Mouse (Mus musculus) forebrain, embryonic 13.5 days (tissue): ENCODE data around the gene Ccdc81. TPM values are rescaled to one million over a fixed set of nuclear protein-coding genes. Genes with fewer than 3 reads are reported as not detected.
A peak's percentile ranks its signal among the peaks of the same experiment; 100 is the strongest.

Experiments
- ATAC-seq: fragments of 200-750 bp; cut with Nextera tagmentation; 2 replicates; pipeline ENCODE4 v1.8.0; 2017
- H3K27ac ChIP-seq: fragments of 300-500 bp; sonication (generic); 2 replicates; pipeline ENCODE4 v1.5.1; 2015; ENCODE audit warnings: inconsistent platforms, mild to moderate bottlenecking, moderate library complexity
- H3K27me3 ChIP-seq: fragments of 300-500 bp; sonication (generic); 2 replicates; pipeline ENCODE4 v1.6.1; 2015; ENCODE audit warnings: mild to moderate bottlenecking, inconsistent platforms
- H3K36me3 ChIP-seq: fragments of 300-500 bp; sonication (generic); 2 replicates; pipeline ENCODE4 v1.6.1; 2015; ENCODE audit warnings: mild to moderate bottlenecking, inconsistent platforms; ENCODE audit not compliant: poor library complexity, severe bottlenecking
- H3K4me1 ChIP-seq: fragments of 300-500 bp; sonication (generic); 2 replicates; pipeline ENCODE4 v1.6.1; 2015; ENCODE audit warnings: inconsistent platforms
- H3K4me2 ChIP-seq: fragments of 300-500 bp; sonication (generic); 2 replicates; pipeline ENCODE4 v1.6.1; 2015; ENCODE audit warnings: inconsistent platforms, mild to moderate bottlenecking, moderate library complexity
- H3K4me3 ChIP-seq: fragments of 300-500 bp; sonication (generic); 2 replicates; pipeline ENCODE4 v1.5.1; 2015; ENCODE audit warnings: mild to moderate bottlenecking, inconsistent platforms
- H3K9ac ChIP-seq: fragments of 300-500 bp; sonication (generic); 2 replicates; pipeline ENCODE4 v1.6.1; 2015; ENCODE audit warnings: mild to moderate bottlenecking, inconsistent platforms
- H3K9me3 ChIP-seq: fragments of 300-500 bp; sonication (generic); replicated peaks from 2 replicates; pipeline ENCODE4 v1.6.1; 2016; ENCODE audit warnings: inconsistent platforms
- WGBS: fragments of 180-500 bp; shearing (Covaris S2); methylation state at CpG from one replicate; pipeline ENCODE4 v1.1.7; 2015; 5-methylcytosine and 5-hydroxymethylcytosine counted together
- polyA plus RNA-seq: library from polyadenylated mRNA; unstranded; fragments of >200 nt; fragmentation: Nextera tagmentation; extraction: Ambion mirVana; gene quantifications from 2 replicates; pipeline ENCODE4 v1.2.1, GENCODE M21; 2015

Gene Ccdc81
- polyA plus RNA-seq = 0.19 and 0.40 TPM in 2 replicates

DNA sequence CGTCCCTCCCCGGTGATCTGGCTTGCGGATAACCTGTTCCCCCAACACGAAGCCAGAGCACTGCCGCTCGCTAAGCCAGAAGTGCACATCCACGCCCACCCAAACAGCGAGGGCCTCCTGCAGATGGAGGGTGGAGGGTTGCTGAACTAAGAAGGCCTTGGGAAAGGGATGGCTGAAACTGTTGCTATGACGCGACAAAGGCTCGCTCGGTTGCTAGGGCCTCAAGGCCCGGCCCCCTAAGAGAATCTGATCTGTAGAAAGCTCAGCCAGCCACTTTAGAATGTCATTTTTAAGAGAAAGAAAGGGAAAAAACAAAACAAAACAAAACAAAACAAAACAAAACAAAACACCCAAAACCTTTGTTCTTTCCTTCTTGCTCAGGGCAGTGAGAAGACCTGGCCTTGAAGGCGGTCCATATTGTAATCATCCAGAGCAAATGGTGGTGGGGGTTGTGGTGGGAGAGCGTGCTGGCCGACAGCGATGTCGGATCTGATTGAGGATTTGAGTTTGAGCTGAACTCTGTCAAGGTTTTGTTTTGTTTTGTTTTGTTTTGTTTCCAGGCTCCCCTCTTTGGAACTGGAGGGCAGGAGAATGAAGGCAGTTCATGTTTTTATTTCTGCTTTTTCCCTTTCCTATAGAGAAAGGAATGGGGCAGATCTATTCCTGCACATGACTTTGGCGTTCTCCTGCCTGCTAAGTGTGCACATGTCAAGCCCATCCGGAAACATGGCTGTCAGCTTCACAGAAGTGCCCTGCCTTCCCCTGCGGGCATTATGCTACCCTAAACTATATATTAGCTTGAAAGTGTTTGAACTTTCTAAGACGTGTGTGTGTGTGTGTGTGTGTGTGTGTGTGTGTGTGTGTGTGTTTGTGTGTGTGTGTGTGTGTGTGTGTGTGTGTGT lies at the start of gene Ccdc81:
Ccdc81 (minus strand) TSS at position 188 of the 902 bp plus-strand sequence.
- no peak within 1 kb of the TSS for H3K4me3 ChIP-seq
- no peaks in the 10 kb centered on the region for H3K9me3 ChIP-seq
- H3K4me2 ChIP-seq = peak within 1 kb of the TSS; percentile 46
- H3K9ac ChIP-seq = peak within 1 kb of the TSS; percentile 23; the same call in 1 of the 2 replicates
- no peaks in the 10 kb centered on the region for H3K36me3 ChIP-seq
- peak; percentile 81 for ATAC-seq
- H3K4me1 ChIP-seq = peaks cover 9% of the 10 kb centered on the region
- no peak within 1 kb of the TSS for H3K27ac ChIP-seq
- WGBS = 26% methylated on average over 22 of the region's 22 CpGs
- H3K27me3 ChIP-seq = no peaks in the 10 kb centered on the region

- Histone ChIP-seq H3K27me3 (no peaks in the 10 kb centered on the region), H3K4me3 (no peak overlapping the region), H3K9me3 (no peaks in the 10 kb centered on the region), H3K9ac (no peak overlapping the region), H3K27ac (no peak overlapping the region), H3K4me2 (no peak overlapping the region), H3K4me1 (no peaks in the 10 kb centered on the region), H3K36me3 (peaks cover 12% of the 10 kb centered on the region)
- WGBS = 85% methylated on average over 4 of the region's 4 CpGs
- no peak for ATAC-seq
These were observed 46.0 kb upstream of the Ccdc81 start for GRCm38 (mm10) chr7:89949403-89949802.

GRCm38 (mm10) chr7:89948026-89948425 lies 44.6 kb upstream of the Ccdc81 start:
- Histone ChIP-seq H3K9me3 (no peaks in the 10 kb centered on the region), H3K4me2 (no peak overlapping the region), H3K4me1 (no peaks in the 10 kb centered on the region), H3K4me3 (no peak overlapping the region), H3K9ac (no peak overlapping the region), H3K27me3 (no peaks in the 10 kb centered on the region), H3K36me3 (no peaks in the 10 kb centered on the region), H3K27ac (no peak overlapping the region)
- no peak for ATAC-seq
- WGBS = 87% methylated on average over 7 of the region's 7 CpGs

GRCm38 (mm10) chr7:89940571-89941463 lies 37.4 kb upstream of the Ccdc81 start, which contains the start of gene Hikeshi:
TSS of gene Hikeshi (minus strand) at chr7:89941204.
- peak; percentile 99 for ATAC-seq
- no peaks in the 10 kb centered on the region for H3K27me3 ChIP-seq
- under 1% methylated on average over 45 of the region's 45 CpGs for WGBS
- H3K4me1 ChIP-seq = peaks cover 10% of the 10 kb centered on the region
- peak within 1 kb of the TSS; percentile 86 for H3K4me3 ChIP-seq
- peak within 1 kb of the TSS; percentile 75 for H3K4me2 ChIP-seq
- H3K9me3 ChIP-seq = no peaks in the 10 kb centered on the region
- peak within 1 kb of the TSS; percentile 75 for H3K27ac ChIP-seq
- no peaks in the 10 kb centered on the region for H3K36me3 ChIP-seq
- H3K9ac ChIP-seq = peak within 1 kb of the TSS; percentile 78

DNA sequence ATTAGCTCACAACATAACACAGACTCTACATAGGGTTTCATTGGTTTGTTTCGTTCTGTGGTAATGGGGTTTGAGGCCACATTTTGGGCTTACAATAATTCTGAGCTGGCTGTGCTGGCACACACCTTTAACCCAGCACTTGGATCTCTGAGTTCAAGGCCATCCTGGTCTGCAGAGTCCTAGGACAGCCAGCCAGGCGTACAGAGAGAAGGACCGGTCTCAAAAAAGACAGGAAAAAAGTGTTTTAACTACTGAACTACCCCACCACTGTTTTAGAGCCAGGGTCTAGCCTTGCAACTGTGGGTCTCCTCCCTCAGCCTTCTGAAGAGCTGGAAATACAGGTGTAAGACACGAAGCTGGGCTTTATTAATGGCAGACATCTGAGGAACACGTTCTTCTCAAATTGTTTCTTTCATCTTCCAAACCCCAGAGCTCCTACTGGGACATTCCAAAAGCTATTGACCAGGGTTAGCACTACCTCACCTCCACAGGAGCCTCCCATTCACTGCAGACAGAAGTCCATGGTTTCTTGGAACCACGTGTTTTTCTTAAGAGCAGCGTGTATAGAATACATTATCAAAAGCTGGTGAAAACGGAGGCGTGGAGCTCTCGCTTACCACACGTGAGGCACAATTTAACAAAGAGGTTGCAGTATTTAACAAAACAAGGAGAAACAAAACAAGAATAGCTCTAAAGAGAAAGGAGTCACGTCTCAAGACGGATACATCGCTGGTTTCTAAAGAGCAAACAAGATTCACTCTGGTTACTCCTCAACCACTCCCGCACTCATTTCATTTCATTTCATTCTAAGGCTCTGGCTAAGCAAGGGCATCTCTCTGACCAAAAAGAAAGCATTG lies 36.3 kb upstream of the Ccdc81 start:
- Histone ChIP-seq H3K4me3 (peak overlapping the region; percentile 86), H3K4me2 (peak overlapping the region; percentile 75), H3K9me3 (no peaks in the 10 kb centered on the region), H3K9ac (peak overlapping the region; percentile 78), H3K4me1 (peaks cover 10% of the 10 kb centered on the region), H3K36me3 (peaks cover 2% of the 10 kb centered on the region; the same call in 1 of the 2 replicates), H3K27me3 (no peaks in the 10 kb centered on the region), H3K27ac (no peak overlapping the region)
- ATAC-seq = no peak
- WGBS = 29% methylated on average over 15 of the region's 15 CpGs

GRCm38 (mm10) chr7:89923441-89924180 lies 20.2 kb upstream of the Ccdc81 start:
- Histone ChIP-seq H3K27ac (no peak overlapping the region), H3K9me3 (no peaks in the 10 kb centered on the region), H3K4me3 (no peak overlapping the region), H3K27me3 (no peaks in the 10 kb centered on the region), H3K36me3 (peaks cover 32% of the 10 kb centered on the region), H3K4me1 (no peaks in the 10 kb centered on the region), H3K4me2 (no peak overlapping the region), H3K9ac (no peak overlapping the region)
- ATAC-seq = peak; percentile 53; the same call in 1 of the 2 replicates
- 93% methylated on average over 15 of the region's 15 CpGs for WGBS

DNA sequence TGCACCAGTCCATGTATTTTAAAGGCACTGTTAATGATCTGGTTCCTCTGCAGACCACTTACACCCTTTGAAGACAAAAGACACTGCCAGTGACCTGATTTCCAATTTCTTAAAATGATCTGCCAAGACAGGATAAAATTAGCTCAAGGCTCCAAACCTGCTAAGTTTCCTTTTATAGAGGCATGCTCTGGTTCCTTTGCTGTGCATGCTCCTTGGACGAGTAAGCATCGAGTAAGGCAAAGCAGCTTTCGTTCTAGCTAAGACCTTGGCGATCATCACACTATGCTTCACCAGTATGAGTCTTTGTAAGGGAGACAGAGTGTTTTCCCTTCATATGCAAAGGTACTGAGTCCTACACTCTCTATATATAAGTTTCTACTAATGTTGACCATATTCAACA lies 14.3 kb upstream of the Ccdc81 start:
- WGBS = 93% methylated on average over 4 of the region's 4 CpGs
- no peak overlapping the region for H3K27ac ChIP-seq
- ATAC-seq = no peak
- no peaks in the 10 kb centered on the region for H3K9me3 ChIP-seq
- no peak overlapping the region for H3K4me3 ChIP-seq
- no peaks in the 10 kb centered on the region for H3K27me3 ChIP-seq
- H3K4me2 ChIP-seq = no peak overlapping the region
- H3K4me1 ChIP-seq = no peaks in the 10 kb centered on the region
- peaks cover 26% of the 10 kb centered on the region for H3K36me3 ChIP-seq
- H3K9ac ChIP-seq = no peak overlapping the region

DNA sequence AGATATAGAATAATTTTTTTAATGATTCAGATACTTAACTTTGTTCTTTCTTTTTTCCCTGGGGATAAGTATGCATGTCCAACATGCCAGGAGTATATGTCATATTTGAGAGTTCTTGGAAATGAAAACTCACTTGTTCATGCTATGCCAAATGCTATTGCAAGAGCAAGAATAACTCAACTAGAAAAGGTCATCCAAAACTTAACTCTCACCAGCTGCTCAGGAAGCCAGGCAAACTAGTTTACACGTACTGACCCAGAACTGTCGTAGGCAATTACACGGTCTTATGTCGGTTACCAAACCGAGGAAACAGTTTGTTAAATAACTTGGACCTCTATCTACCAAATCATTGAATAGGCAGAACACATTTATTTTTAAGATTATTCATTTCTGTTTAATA lies 13.3 kb upstream of the Ccdc81 start:
- WGBS = 96% methylated on average over 5 of the region's 5 CpGs
- H3K9ac ChIP-seq = no peak overlapping the region
- H3K27ac ChIP-seq = no peak overlapping the region
- H3K27me3 ChIP-seq = no peaks in the 10 kb centered on the region
- H3K36me3 ChIP-seq = peaks cover 26% of the 10 kb centered on the region
- no peaks in the 10 kb centered on the region for H3K4me1 ChIP-seq
- H3K4me3 ChIP-seq = no peak overlapping the region
- H3K9me3 ChIP-seq = no peaks in the 10 kb centered on the region
- ATAC-seq = no peak
- H3K4me2 ChIP-seq = no peak overlapping the region

DNA sequence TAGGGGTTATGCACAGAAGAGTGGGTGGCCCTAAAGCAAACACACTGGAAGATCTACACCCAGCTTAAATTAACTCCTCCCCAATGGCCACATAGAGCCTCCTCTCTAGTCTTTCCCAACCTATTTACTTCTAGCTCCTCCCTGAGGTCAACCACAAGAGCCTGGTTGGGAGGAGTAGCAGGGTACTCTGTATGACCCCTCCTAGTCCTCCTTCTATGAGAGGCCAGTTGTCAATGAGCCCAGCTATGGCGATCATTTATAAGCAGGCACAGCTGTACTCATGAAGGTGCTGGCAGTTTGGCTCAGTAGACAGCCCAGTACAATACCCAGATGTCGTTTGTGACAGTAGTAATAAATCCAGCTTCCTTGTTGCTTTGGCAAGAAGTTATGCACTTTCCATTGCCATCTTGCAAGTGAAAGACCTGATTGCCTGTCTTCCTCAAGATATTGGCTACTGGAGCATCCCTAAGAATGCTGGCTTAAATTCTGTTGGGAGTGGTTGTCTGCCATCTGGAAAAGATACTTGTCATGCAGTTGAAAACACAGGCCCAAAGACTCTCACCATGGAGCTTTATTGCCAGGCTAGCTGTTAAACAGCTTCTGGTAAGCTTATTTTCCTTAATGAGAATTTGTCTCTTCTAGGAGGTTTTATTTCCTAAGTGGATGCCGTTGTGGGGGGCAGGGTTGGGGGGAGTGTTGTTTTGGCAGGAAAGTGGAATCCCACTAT lies 10.2 kb upstream of the Ccdc81 start:
- 0 out of 2 replicates have a peak, but pooled peaks have one; percentile 34 for ATAC-seq
- no peaks in the 10 kb centered on the region for H3K27me3 ChIP-seq
- no peak overlapping the region for H3K4me2 ChIP-seq
- H3K36me3 ChIP-seq = peaks cover 19% of the 10 kb centered on the region
- no peaks in the 10 kb centered on the region for H3K9me3 ChIP-seq
- no peak overlapping the region for H3K9ac ChIP-seq
- no peak overlapping the region for H3K4me3 ChIP-seq
- no peak overlapping the region for H3K27ac ChIP-seq
- no peaks in the 10 kb centered on the region for H3K4me1 ChIP-seq
- 89% methylated on average over 3 of the region's 3 CpGs for WGBS

- 94% methylated on average over 3 of the region's 3 CpGs for WGBS
- Histone ChIP-seq H3K27me3 (no peaks in the 10 kb centered on the region), H3K4me3 (no peak overlapping the region), H3K9me3 (no peaks in the 10 kb centered on the region), H3K4me2 (no peak overlapping the region), H3K36me3 (peaks cover 15% of the 10 kb centered on the region), H3K9ac (no peak overlapping the region), H3K4me1 (no peaks in the 10 kb centered on the region), H3K27ac (no peak overlapping the region)
- ATAC-seq = no peak
These were observed 8.9 kb upstream of the Ccdc81 start for GRCm38 (mm10) chr7:89912356-89912755.
